Mouse (Mus musculus): ENCODE data around the gene BC051665.

BC051665 gene

GRCm38 (mm10) chr13:60743381-60744077, 42.6 kb downstream of the BC051665 start:
- DNase-seq (ENCODE audit: low read depth), result no peak

- DNase-seq (ENCODE audit: low read depth), result no peak
Measured at GRCm38 (mm10) chr13:60742611-60743010, 43.6 kb downstream of the BC051665 start.

DNA sequence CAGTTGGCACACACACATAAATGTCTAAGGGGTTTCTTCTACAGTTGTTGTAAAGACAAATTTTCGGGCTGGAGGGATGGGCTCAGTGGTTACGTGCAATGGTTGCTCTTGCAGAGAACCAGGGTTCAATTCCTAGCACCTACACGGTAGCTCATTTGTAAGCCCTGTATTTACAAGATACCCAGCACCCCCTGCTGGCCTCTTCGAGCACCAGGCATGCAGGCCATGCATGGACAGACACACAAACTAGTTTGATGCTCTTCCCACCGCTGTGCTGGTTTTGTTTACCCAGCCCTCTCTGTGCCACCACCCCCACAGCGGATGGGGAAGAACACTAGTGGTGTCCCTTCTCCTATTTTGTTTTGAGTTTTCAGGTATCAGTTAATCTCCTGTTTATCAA, 45.9 kb downstream of the BC051665 start:
- DNase-seq (ENCODE audit: low read depth), result no peak

DNA sequence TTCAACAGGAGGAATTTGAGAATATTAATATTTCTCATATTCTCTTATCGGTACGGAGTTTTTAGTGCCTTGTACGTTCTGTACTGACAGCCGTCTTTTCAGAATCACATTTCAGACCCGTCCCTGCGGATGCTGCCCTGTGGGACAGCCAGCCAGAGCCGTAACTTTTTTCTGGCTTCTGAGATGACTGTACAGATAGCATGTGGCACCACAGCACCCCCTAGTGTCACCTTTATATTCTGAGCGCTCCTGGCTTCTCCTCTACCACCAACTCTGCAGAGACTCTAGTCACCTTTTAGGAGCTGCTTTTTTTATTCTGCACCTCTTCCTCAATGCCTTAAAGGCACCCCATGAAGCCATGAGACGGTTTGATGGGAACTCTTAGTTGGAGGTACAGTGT, 47.7 kb downstream of the BC051665 start:
- DNase-seq (ENCODE audit: low read depth), result peak; percentile 59

GRCm38 (mm10) chr13:60737632-60738324, 48.4 kb downstream of the BC051665 start:
- peak; percentile 79 for DNase-seq (ENCODE audit: low read depth)

DNA sequence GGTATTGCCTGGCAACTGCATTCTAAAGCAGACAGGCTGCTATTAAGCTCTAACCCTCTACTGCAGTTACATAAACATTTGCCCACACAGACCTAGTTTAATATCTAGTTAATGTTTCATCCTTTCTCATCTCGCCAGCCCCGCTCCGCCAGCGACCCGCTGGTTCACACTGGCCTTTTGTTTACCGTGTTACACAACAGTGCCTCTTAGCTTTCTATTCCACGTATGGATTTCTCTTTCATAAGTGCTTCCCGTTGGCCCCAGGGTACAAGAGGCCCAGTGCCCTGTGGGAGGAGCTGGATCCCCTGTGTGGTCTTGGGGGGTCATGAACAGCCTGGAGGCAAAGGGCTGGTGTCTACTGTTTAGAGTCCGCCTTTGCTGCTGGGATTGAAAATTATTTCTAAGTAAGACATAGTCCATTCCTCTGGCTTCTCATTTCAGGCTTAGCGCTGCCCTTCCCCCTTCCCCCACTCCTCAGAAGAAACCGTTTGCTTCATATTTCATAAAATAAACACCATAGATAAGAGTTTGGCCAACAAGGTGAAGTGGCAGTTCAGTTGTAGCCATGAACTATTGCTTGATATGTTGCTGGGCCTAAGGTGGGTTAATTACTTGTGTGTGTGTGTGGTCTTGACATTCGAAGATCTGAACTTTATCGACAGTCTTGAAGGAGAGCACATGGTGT, 49.6 kb downstream of the BC051665 start:
- no peak for DNase-seq (ENCODE audit: low read depth)

- no peak for DNase-seq (ENCODE audit: low read depth)
Measured at GRCm38 (mm10) chr13:60735306-60735705, 50.9 kb downstream of the BC051665 start.
